Mouse (Mus musculus): Measurements from ENCODE around the gene Fam166a. TPM values are rescaled to one million over a fixed set of nuclear protein-coding genes. Genes with fewer than 3 reads are reported as not detected.
A peak's percentile ranks its signal among the peaks of the same experiment; 100 is the strongest.

Gene Fam166a
- polyA plus RNA-seq, 1 experiment from 2014 or later: 0.88 TPM

DNA sequence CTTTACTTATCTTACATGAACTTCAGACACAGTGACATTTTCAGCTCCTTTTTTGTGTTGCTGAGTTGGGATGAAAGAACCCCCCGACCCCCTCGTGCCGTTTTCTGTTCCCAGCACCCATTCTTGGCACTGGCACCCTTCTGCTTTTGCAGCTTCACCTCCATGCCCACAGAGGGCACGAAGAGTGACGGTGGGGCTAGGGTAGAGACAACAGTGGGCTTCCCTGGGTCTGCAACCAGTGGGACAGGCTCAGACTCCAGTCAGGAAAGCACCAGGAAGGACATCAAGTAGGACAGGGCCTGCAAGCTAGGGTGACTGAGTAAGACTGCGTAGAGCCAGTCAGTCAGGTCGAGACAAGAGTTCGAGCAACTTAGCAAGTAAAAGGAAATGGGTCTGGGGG lies 21.8 kb downstream of the Fam166a start:
- WGBS: 49% methylated on average over 8 of the region's 8 CpGs
- H3K4me2 ChIP-seq (ENCODE audit: low read depth, low read length, severe bottlenecking): peak overlapping the region; percentile 97
- no peak overlapping the region for H3K4me3 ChIP-seq (ENCODE audit: low read depth, low read length)
- no peak for DNase-seq (ENCODE audit: low spot score)
- H3K9ac ChIP-seq (ENCODE audit: low read length): 0 out of 2 replicates have a peak overlapping the region, but pooled peaks have one; percentile 43
- no peaks in the 10 kb centered on the region for H3K9me3 ChIP-seq (ENCODE audit: control insufficient read depth, low read length)
- no peak overlapping the region for H3K27ac ChIP-seq (ENCODE audit: low read depth, low read length)
- peaks cover 6% of the 10 kb centered on the region; the same call in 1 of the 2 replicates for H3K27me3 ChIP-seq (ENCODE audit: control insufficient read depth, insufficient read depth, low read length)
- ATAC-seq (replicated peaks; ENCODE audit: low FRiP score): peak; percentile 10
- no peaks in the 10 kb centered on the region; the same call in 1 of the 2 replicates for H3K4me1 ChIP-seq (replicated peaks; ENCODE audit: control insufficient read depth, insufficient read depth, low read length)
- no peaks in the 10 kb centered on the region for H3K36me3 ChIP-seq (ENCODE audit: control insufficient read depth, insufficient read depth, low read length)

GRCm38 (mm10) chr2:25240723-25241437 lies 22.3 kb downstream of the Fam166a start:
- H3K9me3 ChIP-seq (ENCODE audit: control insufficient read depth, low read length): no peaks in the 10 kb centered on the region
- H3K27me3 ChIP-seq (ENCODE audit: control insufficient read depth, insufficient read depth, low read length): peaks cover 6% of the 10 kb centered on the region; the same call in 1 of the 2 replicates
- ATAC-seq (replicated peaks; ENCODE audit: low FRiP score): peak; percentile 72
- no peak overlapping the region for H3K27ac ChIP-seq (ENCODE audit: low read depth, low read length)
- H3K9ac ChIP-seq (ENCODE audit: low read length): peak overlapping the region; percentile 43; the same call in 1 of the 2 replicates
- H3K4me3 ChIP-seq (ENCODE audit: low read depth, low read length): peak overlapping the region; percentile 28
- no peaks in the 10 kb centered on the region; the same call in 1 of the 2 replicates for H3K4me1 ChIP-seq (replicated peaks; ENCODE audit: control insufficient read depth, insufficient read depth, low read length)
- H3K36me3 ChIP-seq (ENCODE audit: control insufficient read depth, insufficient read depth, low read length): no peaks in the 10 kb centered on the region
- H3K4me2 ChIP-seq (ENCODE audit: low read depth, low read length, severe bottlenecking): peak overlapping the region; percentile 97
- 1% methylated on average over 29 of the region's 29 CpGs for WGBS
- DNase-seq (ENCODE audit: low spot score): peak; percentile 82

DNA sequence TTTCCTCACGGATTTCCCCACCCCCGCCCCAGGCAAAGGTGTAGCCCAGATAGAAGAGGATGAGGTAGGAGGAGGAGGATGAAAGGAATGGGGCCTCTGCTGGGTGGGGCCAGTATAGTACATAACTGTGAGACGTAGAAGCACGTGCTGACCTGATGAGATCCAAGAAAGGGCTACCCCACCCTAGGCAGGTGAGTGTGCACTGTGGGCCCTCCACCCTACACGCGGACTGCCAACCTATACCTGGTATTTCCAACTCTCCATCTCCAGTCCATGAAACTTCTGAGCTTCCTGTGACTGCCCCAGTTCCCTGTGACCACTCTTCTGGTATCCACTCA lies 22.9 kb downstream of the Fam166a start:
- WGBS: 14% methylated on average over 6 of the region's 6 CpGs
- Histone ChIP-seq H3K36me3 (ENCODE audit: control insufficient read depth, insufficient read depth, low read length) (no peaks in the 10 kb centered on the region), H3K4me2 (ENCODE audit: low read depth, low read length, severe bottlenecking) (peak overlapping the region; percentile 97), H3K4me3 (ENCODE audit: low read depth, low read length) (peak overlapping the region; percentile 63), H3K4me1 (replicated peaks; ENCODE audit: control insufficient read depth, insufficient read depth, low read length) (no peaks in the 10 kb centered on the region; the same call in 1 of the 2 replicates), H3K9ac (ENCODE audit: low read length) (no peak overlapping the region), H3K27me3 (ENCODE audit: control insufficient read depth, insufficient read depth, low read length) (peaks cover 6% of the 10 kb centered on the region; the same call in 1 of the 2 replicates), H3K27ac (ENCODE audit: low read depth, low read length) (no peak overlapping the region), H3K9me3 (ENCODE audit: control insufficient read depth, low read length) (no peaks in the 10 kb centered on the region)
- DNase-seq (ENCODE audit: low spot score) (no peak), ATAC-seq (replicated peaks; ENCODE audit: low FRiP score) (peak; percentile 43)

DNA sequence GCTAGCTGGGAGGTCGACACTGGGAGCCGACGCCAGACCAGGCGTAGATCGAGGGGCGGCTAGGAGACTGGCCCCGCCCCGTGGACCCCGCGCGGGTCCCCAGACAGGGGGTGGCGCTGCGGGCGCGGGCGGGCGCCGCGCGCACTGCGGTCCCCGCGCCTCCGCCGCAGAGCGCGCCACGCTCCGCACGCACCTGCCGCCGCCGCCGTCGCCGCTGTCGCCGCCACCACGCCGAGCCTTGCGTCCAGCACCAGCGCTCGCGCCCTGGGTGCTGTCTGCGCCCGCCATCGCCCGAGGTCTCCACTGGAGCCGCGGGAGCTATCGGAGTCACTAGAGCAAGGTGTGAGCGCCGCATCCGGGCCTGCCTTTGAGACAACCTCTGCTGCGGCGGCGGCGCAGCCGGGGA lies 23.6 kb downstream of the Fam166a start, which contains the start of the genes Rnf208 and Cysrt1:
Rnf208 (plus strand) TSS at position 155 of the 406 bp plus-strand sequence.
Cysrt1 (minus strand) TSS at position 352 of the 406 bp plus-strand sequence.
- under 1% methylated on average over 46 of the region's 59 CpGs for WGBS
- Histone ChIP-seq H3K4me3 (ENCODE audit: low read depth, low read length) (peak within 1 kb of the TSS; percentile 63), H3K4me1 (replicated peaks; ENCODE audit: control insufficient read depth, insufficient read depth, low read length) (no peaks in the 10 kb centered on the region; the same call in 1 of the 2 replicates), H3K27me3 (ENCODE audit: control insufficient read depth, insufficient read depth, low read length) (peaks cover 6% of the 10 kb centered on the region; the same call in 1 of the 2 replicates), H3K36me3 (ENCODE audit: control insufficient read depth, insufficient read depth, low read length) (no peaks in the 10 kb centered on the region), H3K9me3 (ENCODE audit: control insufficient read depth, low read length) (no peaks in the 10 kb centered on the region), H3K9ac (ENCODE audit: low read length) (peak within 1 kb of the TSS; percentile 75), H3K27ac (ENCODE audit: low read depth, low read length) (no peak within 1 kb of the TSS), H3K4me2 (ENCODE audit: low read depth, low read length, severe bottlenecking) (peak within 1 kb of the TSS; percentile 97)
- ATAC-seq (replicated peaks; ENCODE audit: low FRiP score) (peak; percentile 53; the same call in 1 of the 2 replicates), DNase-seq (ENCODE audit: low spot score) (peak; percentile 67)

DNA sequence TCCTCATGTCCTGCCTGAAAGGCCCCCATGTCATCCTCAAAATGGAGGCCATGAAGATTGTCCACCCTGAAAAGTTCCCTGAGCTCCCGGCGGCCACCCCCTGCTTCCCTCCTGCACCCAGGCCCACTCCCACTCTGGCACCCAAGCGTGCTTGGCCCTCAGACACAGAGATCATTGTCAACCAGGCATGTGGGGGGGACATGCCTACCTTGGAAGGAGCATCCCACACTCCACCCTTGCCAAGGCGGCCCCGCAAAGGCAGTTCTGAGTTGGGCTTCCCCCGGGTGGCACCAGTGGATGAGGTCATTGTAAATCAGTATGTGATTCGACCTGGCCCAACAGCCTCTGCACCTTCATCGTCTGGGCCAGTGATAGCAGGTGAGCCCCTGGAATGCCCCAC lies 24.8 kb downstream of the Fam166a start:
- WGBS: 77% methylated on average over 8 of the region's 8 CpGs
- Histone ChIP-seq H3K4me1 (replicated peaks; ENCODE audit: control insufficient read depth, insufficient read depth, low read length) (no peaks in the 10 kb centered on the region; the same call in 1 of the 2 replicates), H3K27me3 (ENCODE audit: control insufficient read depth, insufficient read depth, low read length) (peaks cover 6% of the 10 kb centered on the region; the same call in 1 of the 2 replicates), H3K9ac (ENCODE audit: low read length) (no peak overlapping the region), H3K27ac (ENCODE audit: low read depth, low read length) (no peak overlapping the region), H3K9me3 (ENCODE audit: control insufficient read depth, low read length) (no peaks in the 10 kb centered on the region), H3K4me3 (ENCODE audit: low read depth, low read length) (no peak overlapping the region; the same call in 1 of the 2 replicates), H3K4me2 (ENCODE audit: low read depth, low read length, severe bottlenecking) (0 out of 2 replicates have a peak overlapping the region, but pooled peaks have one; percentile 97), H3K36me3 (ENCODE audit: control insufficient read depth, insufficient read depth, low read length) (no peaks in the 10 kb centered on the region; the same call in 1 of the 2 replicates)
- ATAC-seq (replicated peaks; ENCODE audit: low FRiP score) (no peak), DNase-seq (ENCODE audit: low spot score) (no peak)

GRCm38 (mm10) chr2:25244144-25244543 lies 25.6 kb downstream of the Fam166a start:
- H3K4me1 ChIP-seq (replicated peaks; ENCODE audit: control insufficient read depth, insufficient read depth, low read length): no peaks in the 10 kb centered on the region; the same call in 1 of the 2 replicates
- no peak overlapping the region for H3K4me3 ChIP-seq (ENCODE audit: low read depth, low read length)

DNA sequence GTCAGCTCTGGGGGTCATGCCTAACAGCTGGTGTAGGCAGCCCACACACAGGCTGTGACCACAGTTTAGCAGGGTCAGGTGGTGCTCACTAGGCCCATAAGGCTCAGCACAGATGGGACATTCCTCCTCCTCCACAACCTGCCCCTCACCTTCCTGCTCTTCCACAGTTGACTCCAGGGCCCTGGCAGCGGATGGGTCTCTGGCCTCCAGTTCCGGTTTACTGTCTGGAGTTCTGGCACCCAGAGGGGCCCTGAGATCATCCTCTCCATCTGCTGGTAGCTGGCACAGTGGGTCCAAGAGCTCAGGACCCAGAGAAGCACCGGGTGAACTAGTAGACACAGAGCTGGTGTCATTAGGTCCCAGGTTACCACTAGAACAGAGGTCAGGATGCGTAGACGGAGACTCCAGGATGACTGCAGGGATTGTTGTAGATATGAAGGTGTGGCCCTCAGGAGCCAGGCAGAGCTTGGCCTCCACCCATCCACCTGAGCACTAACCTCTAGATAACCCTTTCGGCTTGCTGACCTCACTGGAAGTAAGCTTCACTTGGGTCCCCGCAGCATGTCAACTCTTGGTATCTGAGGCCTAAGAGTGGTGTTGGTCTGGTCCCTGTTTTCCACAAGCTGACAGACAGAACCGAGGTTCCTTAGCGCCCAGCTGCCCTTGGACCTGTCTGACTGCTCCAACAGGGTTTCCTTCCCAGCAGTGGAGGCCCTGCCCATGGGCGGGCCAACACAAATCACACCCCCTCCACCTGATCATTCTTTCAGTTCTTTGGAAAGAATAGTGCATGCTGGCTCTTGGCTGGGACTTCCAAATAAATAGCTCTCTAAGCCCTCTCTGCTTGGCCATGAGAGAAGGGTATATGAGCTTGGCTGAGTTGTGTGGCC lies 27.9 kb downstream of the Fam166a start, which contains the start of gene AL732309.1:
AL732309.1 (minus strand) TSS at position 681 of the 890 bp plus-strand sequence.
- Histone ChIP-seq H3K9me3 (ENCODE audit: control insufficient read depth, low read length) (no peaks in the 10 kb centered on the region), H3K4me3 (ENCODE audit: low read depth, low read length) (no peak within 1 kb of the TSS), H3K9ac (ENCODE audit: low read length) (no peak within 1 kb of the TSS), H3K27ac (ENCODE audit: low read depth, low read length) (no peak within 1 kb of the TSS), H3K4me1 (replicated peaks; ENCODE audit: control insufficient read depth, insufficient read depth, low read length) (no peaks in the 10 kb centered on the region; the same call in 1 of the 2 replicates), H3K4me2 (ENCODE audit: low read depth, low read length, severe bottlenecking) (no peak within 1 kb of the TSS), H3K36me3 (ENCODE audit: control insufficient read depth, insufficient read depth, low read length) (peaks cover 3% of the 10 kb centered on the region; the same call in 1 of the 2 replicates), H3K27me3 (ENCODE audit: control insufficient read depth, insufficient read depth, low read length) (peaks cover 3% of the 10 kb centered on the region; the same call in 1 of the 2 replicates)
- no peak for ATAC-seq (replicated peaks; ENCODE audit: low FRiP score)
- WGBS: 90% methylated on average over 10 of the region's 10 CpGs
- no peak for DNase-seq (ENCODE audit: low spot score)

More at GRCm38 (mm10) chr2:25244144-25244543, 25.6 kb downstream of the Fam166a start:
- H3K27me3 ChIP-seq (ENCODE audit: control insufficient read depth, insufficient read depth, low read length): peaks cover 6% of the 10 kb centered on the region; the same call in 1 of the 2 replicates
- DNase-seq (ENCODE audit: low spot score): no peak
- H3K9me3 ChIP-seq (ENCODE audit: control insufficient read depth, low read length): no peaks in the 10 kb centered on the region
- H3K27ac ChIP-seq (ENCODE audit: low read depth, low read length): no peak overlapping the region
- H3K4me2 ChIP-seq (ENCODE audit: low read depth, low read length, severe bottlenecking): no peak overlapping the region
- 94% methylated on average over 4 of the region's 4 CpGs for WGBS
- ATAC-seq (replicated peaks; ENCODE audit: low FRiP score): no peak
- no peaks in the 10 kb centered on the region; the same call in 1 of the 2 replicates for H3K36me3 ChIP-seq (ENCODE audit: control insufficient read depth, insufficient read depth, low read length)
- no peak overlapping the region for H3K9ac ChIP-seq (ENCODE audit: low read length)

DNA sequence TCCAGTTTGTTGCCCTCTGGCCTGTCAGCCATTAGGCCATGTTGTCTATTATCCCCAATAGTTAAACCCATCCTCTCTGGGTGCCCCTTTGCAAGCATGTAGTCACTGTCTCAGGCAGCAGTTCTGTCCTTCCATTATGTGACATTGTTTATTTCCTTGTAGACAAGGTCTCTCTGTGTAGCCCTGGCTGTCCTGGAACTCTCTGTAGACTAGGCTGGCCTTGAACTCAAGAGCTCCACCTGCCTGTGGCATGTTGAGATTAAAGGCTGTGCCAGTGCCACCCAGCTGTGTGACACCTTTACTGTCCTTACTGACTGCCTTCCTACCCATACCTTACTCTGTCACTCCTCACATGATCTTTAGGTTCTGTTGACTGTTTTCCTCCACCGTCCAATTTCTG lies 33.8 kb downstream of the Fam166a start:
- ATAC-seq (replicated peaks; ENCODE audit: low FRiP score) (no peak), DNase-seq (ENCODE audit: low spot score) (no peak)
- Histone ChIP-seq H3K27me3 (ENCODE audit: control insufficient read depth, insufficient read depth, low read length) (no peaks in the 10 kb centered on the region), H3K27ac (ENCODE audit: low read depth, low read length) (no peak overlapping the region), H3K4me3 (ENCODE audit: low read depth, low read length) (no peak overlapping the region), H3K9ac (ENCODE audit: low read length) (no peak overlapping the region), H3K9me3 (ENCODE audit: control insufficient read depth, low read length) (no peaks in the 10 kb centered on the region), H3K4me1 (replicated peaks; ENCODE audit: control insufficient read depth, insufficient read depth, low read length) (peaks cover 11% of the 10 kb centered on the region), H3K36me3 (ENCODE audit: control insufficient read depth, insufficient read depth, low read length) (peaks cover 3% of the 10 kb centered on the region; the same call in 1 of the 2 replicates), H3K4me2 (ENCODE audit: low read depth, low read length, severe bottlenecking) (no peak overlapping the region)
- WGBS: 85% methylated on average over 1 of the region's 1 CpGs

Measured in forebrain, embryonic 11.5 days (tissue).